Mouse (Mus musculus) heart, embryonic 16.5 days (tissue): ENCODE measurements around the gene Ptger4. TPM values are rescaled to one million over a fixed set of nuclear protein-coding genes. Genes with fewer than 3 reads are reported as not detected.

Experiments
- ATAC-seq: fragments of 200-750 bp; cut with Nextera tagmentation; replicated peaks from 2 replicates; pipeline ENCODE4 v1.8.0; 2017; ENCODE audit warnings: moderate number of reproducible peaks; ENCODE audit not compliant: insufficient read depth, low FRiP score; ENCODE audit errors: extremely low read depth
- H3K27ac ChIP-seq: fragments of 300-500 bp; sonication (generic); 2 replicates; pipeline ENCODE4 v1.5.1; 2014; ENCODE audit warnings: mild to moderate bottlenecking, low read length, control low read depth, moderate library complexity
- H3K27me3 ChIP-seq: fragments of 300-500 bp; sonication (generic); 2 replicates; pipeline ENCODE4 v1.6.1; 2014; ENCODE audit warnings: low read length, mixed read lengths; ENCODE audit not compliant: control insufficient read depth, insufficient read depth
- H3K36me3 ChIP-seq: fragments of 300-500 bp; sonication (generic); 2 replicates; pipeline ENCODE4 v1.6.1; 2014; ENCODE audit not compliant: control insufficient read depth, insufficient read depth
- H3K4me1 ChIP-seq: fragments of 300-500 bp; sonication (generic); 2 replicates; pipeline ENCODE4 v1.6.1; 2014; ENCODE audit warnings: low read length, mixed read lengths; ENCODE audit not compliant: control insufficient read depth, insufficient read depth
- H3K4me2 ChIP-seq: fragments of 300-500 bp; sonication (generic); 2 replicates; pipeline ENCODE4 v1.6.1; 2014; ENCODE audit warnings: low read depth, mild to moderate bottlenecking, control low read depth, low read length
- H3K4me3 ChIP-seq: fragments of 300-500 bp; sonication (generic); 2 replicates; pipeline ENCODE4 v1.5.1; 2014; ENCODE audit warnings: mild to moderate bottlenecking, control low read depth, low read length
- H3K9ac ChIP-seq: fragments of 300-500 bp; sonication (generic); 2 replicates; pipeline ENCODE4 v1.6.1; 2014; ENCODE audit warnings: low read length, control low read depth
- H3K9me3 ChIP-seq: fragments of 300-500 bp; sonication (generic); replicated peaks from 2 replicates; pipeline ENCODE4 v1.6.1; 2016; ENCODE audit warnings: low read length; ENCODE audit not compliant: control insufficient read depth
- WGBS: fragments of 180-500 bp; shearing (Covaris S2); extraction: QIAGEN DNeasy Blood & Tissue Kit; methylation state at CpG from one replicate; pipeline ENCODE4 v1.1.7; 2014; 5-methylcytosine and 5-hydroxymethylcytosine counted together
- polyA plus RNA-seq: library from polyadenylated mRNA; unstranded; fragments of >200 nt; fragmentation: Nextera tagmentation; extraction: Ambion mirVana; gene quantifications from 2 replicates; pipeline ENCODE4 v1.2.1, GENCODE M21; 2015

The Ptger4 gene
- polyA plus RNA-seq, 1 experiment from 2014 or later = 6.7 TPM

DNA sequence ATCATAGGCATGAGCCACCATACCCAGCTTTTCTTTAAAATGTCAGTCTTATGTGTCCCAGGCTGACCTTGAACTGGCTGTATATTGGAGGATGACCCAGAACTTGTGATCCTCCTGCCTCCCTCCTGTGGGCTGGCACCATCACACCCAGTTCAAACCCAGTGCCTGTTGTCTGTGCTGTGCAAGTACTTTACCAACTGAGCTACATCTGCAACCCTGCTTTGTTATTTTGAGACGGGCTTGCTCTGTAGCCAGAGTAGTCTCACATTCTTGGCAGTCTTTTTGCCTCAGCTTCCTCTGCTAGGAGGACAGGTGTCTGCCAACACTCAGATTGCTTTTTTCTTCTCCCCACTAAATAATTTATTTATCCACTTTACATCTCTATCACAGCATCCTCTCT is 86.6 kb downstream of the Ptger4 start:
- Histone ChIP-seq H3K4me3 (no peak overlapping the region), H3K9ac (no peak overlapping the region), H3K9me3 (no peaks in the 10 kb centered on the region), H3K4me1 (peaks cover 19% of the 10 kb centered on the region), H3K27me3 (no peaks in the 10 kb centered on the region), H3K27ac (no peak overlapping the region), H3K36me3 (no peaks in the 10 kb centered on the region), H3K4me2 (no peak overlapping the region)
- no peak for ATAC-seq
- 20% methylated on average over 1 of the region's 1 CpGs for WGBS

Other genes starting within 250 kb of the Ptger4 start
- gene C7, start 180.4 kb downstream of the Ptger4 start, polyA plus RNA-seq = 0.11 and 0.17 TPM in 2 replicates
- 1.6 and 1.9 TPM in 2 replicates for gene Card6, start 135.6 kb downstream of the Ptger4 start, polyA plus RNA-seq
- gene Rpl37, start 127.5 kb downstream of the Ptger4 start, polyA plus RNA-seq = 226 and 249 TPM in 2 replicates
- 14.8 and 17.1 TPM in 2 replicates for gene Prkaa1, start 100.3 kb downstream of the Ptger4 start, polyA plus RNA-seq
- gene Ttc33, start 58.7 kb downstream of the Ptger4 start, polyA plus RNA-seq = 33.3 and 36.3 TPM in 2 replicates